Mouse (Mus musculus) ES-Bruce4 (cell line): ENCODE data around the gene Cflar. TPM values are rescaled to one million over a fixed set of nuclear protein-coding genes. Genes with fewer than 3 reads are reported as not detected.

Experiments
- H3K27ac ChIP-seq: 2 replicates; pipeline ENCODE4 v1.5.1; 2012; ENCODE audit warnings: low read length, inconsistent platforms; ENCODE audit not compliant: insufficient read depth
- H3K27me3 ChIP-seq: 2 replicates; pipeline ENCODE4 v1.6.1; 2012; ENCODE audit warnings: mild to moderate bottlenecking, low read length, inconsistent platforms; ENCODE audit not compliant: control insufficient read depth, poor library complexity, insufficient read depth, severe bottlenecking
- H3K36me3 ChIP-seq: 2 replicates; pipeline ENCODE4 v1.6.1; 2012; ENCODE audit warnings: inconsistent platforms, mild to moderate bottlenecking, low read length, moderate library complexity; ENCODE audit not compliant: control insufficient read depth, poor library complexity, insufficient read depth, severe bottlenecking
- H3K4me1 ChIP-seq: one replicate; pipeline ENCODE4 v1.8.1; 2011; ENCODE audit warnings: low read length; ENCODE audit not compliant: control insufficient read depth, insufficient read depth
- H3K4me3 ChIP-seq: 2 replicates; pipeline ENCODE4 v1.5.1; 2011; ENCODE audit warnings: low read depth, mild to moderate bottlenecking, low read length
- H3K9ac ChIP-seq: 2 replicates; pipeline ENCODE4 v1.6.1; 2012; ENCODE audit warnings: low read depth, mild to moderate bottlenecking, inconsistent platforms; ENCODE audit not compliant: poor library complexity, severe bottlenecking
- H3K9me3 ChIP-seq: replicated peaks from 2 replicates; pipeline ENCODE4 v1.6.1; 2012; ENCODE audit warnings: mild to moderate bottlenecking, low read length, inconsistent platforms; ENCODE audit not compliant: control insufficient read depth, poor library complexity, insufficient read depth, severe bottlenecking
- CTCF ChIP-seq: IDR thresholded peaks from one replicate; pipeline ENCODE4 v1.8.1; 2011; ENCODE audit warnings: low read depth, low read length
- EP300 ChIP-seq: IDR thresholded peaks from 2 replicates; pipeline ENCODE4 v1.6.1; 2011; ENCODE audit warnings: low read depth, low read length; ENCODE audit not compliant: insufficient read depth
- POLR2A ChIP-seq: IDR thresholded peaks from one replicate; pipeline ENCODE4 v1.8.1; 2011; ENCODE audit warnings: low read length; ENCODE audit not compliant: insufficient read depth
- polyA plus RNA-seq: library from polyadenylated mRNA; stranded (reverse); fragments of >200 nt; gene quantifications from 2 replicates; pipeline ENCODE4 v1.2.4, GENCODE M21; 2011; ENCODE audit warnings: low read depth; ENCODE audit not compliant: missing spikeins, insufficient read depth, insufficient read length

Cflar gene
- polyA plus RNA-seq, 1 experiment = 14.1 TPM

GRCm38 (mm10) chr1:58775361-58775760 is 64.1 kb downstream of the Cflar start:
- Histone ChIP-seq H3K36me3 (no peaks in the 10 kb centered on the region), H3K27ac (no peak overlapping the region), H3K9me3 (peaks cover 4% of the 10 kb centered on the region; the same call in 1 of the 2 replicates), H3K27me3 (no peaks in the 10 kb centered on the region), H3K9ac (no peak overlapping the region), H3K4me1 (no peaks in the 10 kb centered on the region), H3K4me3 (no peak overlapping the region)
- TF ChIP-seq CTCF = no peak
- TF ChIP-seq EP300 = no peak
- no peak for TF ChIP-seq POLR2A

GRCm38 (mm10) chr1:58777583-58777982 is 66.3 kb downstream of the Cflar start:
- peaks cover 4% of the 10 kb centered on the region; the same call in 1 of the 2 replicates for H3K9me3 ChIP-seq
- H3K27me3 ChIP-seq = no peaks in the 10 kb centered on the region
- no peaks in the 10 kb centered on the region for H3K36me3 ChIP-seq
- TF ChIP-seq CTCF = no peak
- no peak for TF ChIP-seq EP300
- TF ChIP-seq POLR2A = no peak
- H3K27ac ChIP-seq = no peak overlapping the region
- H3K9ac ChIP-seq = no peak overlapping the region
- H3K4me3 ChIP-seq = no peak overlapping the region
- no peaks in the 10 kb centered on the region for H3K4me1 ChIP-seq

- Histone ChIP-seq H3K9ac (no peak overlapping the region), H3K36me3 (no peaks in the 10 kb centered on the region), H3K4me1 (no peaks in the 10 kb centered on the region), H3K27ac (no peak overlapping the region), H3K4me3 (no peak overlapping the region), H3K9me3 (peaks cover 4% of the 10 kb centered on the region; the same call in 1 of the 2 replicates), H3K27me3 (no peaks in the 10 kb centered on the region)
- no peak for TF ChIP-seq EP300
- TF ChIP-seq CTCF = no peak
- no peak for TF ChIP-seq POLR2A
Observed at GRCm38 (mm10) chr1:58778226-58778625, 66.9 kb downstream of the Cflar start.

GRCm38 (mm10) chr1:58786276-58786675 is 75.0 kb downstream of the Cflar start:
- no peaks in the 10 kb centered on the region for H3K4me1 ChIP-seq
- no peak overlapping the region for H3K9ac ChIP-seq
- H3K9me3 ChIP-seq = peaks cover 12% of the 10 kb centered on the region
- H3K27me3 ChIP-seq = no peaks in the 10 kb centered on the region
- H3K36me3 ChIP-seq = no peaks in the 10 kb centered on the region
- no peak overlapping the region for H3K27ac ChIP-seq
- H3K4me3 ChIP-seq = no peak overlapping the region
- TF ChIP-seq CTCF = no peak
- no peak for TF ChIP-seq POLR2A
- no peak for TF ChIP-seq EP300

GRCm38 (mm10) chr1:58788410-58788809 is 77.1 kb downstream of the Cflar start:
- Histone ChIP-seq H3K9ac (no peak overlapping the region), H3K27ac (no peak overlapping the region), H3K9me3 (peaks cover 22% of the 10 kb centered on the region), H3K4me1 (no peaks in the 10 kb centered on the region), H3K36me3 (no peaks in the 10 kb centered on the region), H3K4me3 (no peak overlapping the region), H3K27me3 (no peaks in the 10 kb centered on the region)
- TF ChIP-seq EP300 = no peak
- TF ChIP-seq POLR2A = no peak
- TF ChIP-seq CTCF = no peak

GRCm38 (mm10) chr1:58794705-58795104 is 83.4 kb downstream of the Cflar start:
- no peak overlapping the region for H3K4me3 ChIP-seq
- no peak overlapping the region for H3K9ac ChIP-seq
- peaks cover 17% of the 10 kb centered on the region for H3K9me3 ChIP-seq
- TF ChIP-seq POLR2A (no peak), CTCF (no peak), EP300 (no peak)
- H3K36me3 ChIP-seq = no peaks in the 10 kb centered on the region
- H3K4me1 ChIP-seq = no peaks in the 10 kb centered on the region
- no peak overlapping the region for H3K27ac ChIP-seq
- peaks cover 1% of the 10 kb centered on the region; the same call in 1 of the 2 replicates for H3K27me3 ChIP-seq
